Mouse (Mus musculus): ENCODE results near the gene Rai1. TPM values are rescaled to one million over a fixed set of nuclear protein-coding genes. Genes with fewer than 3 reads are reported as not detected.

The Rai1 gene
- total and polyA plus RNA-seq, 3 experiments, result 6.6 to 22.6 (median 15.4) TPM

GRCm38 (mm10) chr11:60210305-60210724 is 105.5 kb downstream of the Rai1 start (continued):
- TF ChIP-seq ZNF384 (IDR thresholded peaks at IDR 0.05; ENCODE audit: low read depth, low read length), result no peak
- peak; percentile 76 for TF ChIP-seq ELF1 (IDR thresholded peaks at IDR 0.05; ENCODE audit: low read depth, low read length)

DNA sequence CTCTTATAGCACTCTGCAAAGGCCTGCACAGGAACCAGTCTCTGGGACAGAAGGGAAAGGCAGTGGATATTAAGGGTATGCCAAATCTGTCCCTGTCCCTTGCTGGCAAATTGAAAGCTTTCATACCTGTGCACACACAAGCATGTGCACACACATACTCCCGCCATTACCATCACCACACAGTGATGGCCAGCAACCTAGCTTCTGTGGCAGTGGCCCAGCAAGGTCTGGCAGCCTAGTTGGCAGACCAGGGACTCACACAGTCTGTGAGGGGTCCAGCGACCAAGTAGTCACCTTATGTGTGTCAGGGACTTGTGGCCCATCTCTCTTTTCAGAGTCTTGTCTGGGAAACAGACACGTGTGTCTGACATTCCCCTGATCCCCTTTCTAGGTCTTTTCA is 106.3 kb downstream of the Rai1 start:
- H3K27ac ChIP-seq (ENCODE audit: insufficient read depth, low read depth), result peak overlapping the region; percentile 11; the same call in 1 of the 2 replicates
- H3K4me2 ChIP-seq (ENCODE audit: insufficient read depth, low read depth, poor library complexity, severe bottlenecking), result peak overlapping the region; percentile 70
- dilution Hi-C loops (cut with MboI; ENCODE audit: extremely low pct_ligation_motif_present, extremely low pct_unique_long_range_greater_than_20kb, low sequenced_read_pairs) (no loop called here), in situ Hi-C loops (cut with MboI; ENCODE audit: low pct_ligation_motif_present, low pct_unique_long_range_greater_than_20kb, low sequenced_read_pairs) (no loop called here)
- H3K27me3 ChIP-seq (replicated peaks), result no peaks in the 10 kb centered on the region
- TF ChIP-seq MXI1 (IDR thresholded peaks at IDR 0.05; ENCODE audit: low read depth, low read length) (peak; percentile 26; the same call in 1 of the 2 replicates), BHLHE40 (IDR thresholded peaks at IDR 0.05; ENCODE audit: low read depth, low read length) (no peak)
- H3K36me3 ChIP-seq (replicated peaks in 1 of 2; ENCODE audit: control insufficient read depth in 1 of 2, insufficient read depth in 1 of 2, low read length in 1 of 2), result peaks cover 17 to 65% of the 10 kb centered on the region in 2 experiments
- peaks cover 31 to 76% of the 10 kb centered on the region in 2 experiments for H3K4me1 ChIP-seq (ENCODE audit: control insufficient read depth in 1 of 2, insufficient read depth in 2 of 2)
- peak overlapping the region; percentile 75 for H3K9ac ChIP-seq (ENCODE audit: insufficient read depth, low read depth)
- peak overlapping the region in 1 of 3 experiments; percentile 1 for H3K4me3 ChIP-seq (replicated peaks in 1 of 3; ENCODE audit: low read depth in 2 of 3, low read length in 2 of 3, poor library complexity in 1 of 3)
- no peak for DNase-seq (ENCODE audit: extremely low read depth)
- H3K9me3 ChIP-seq (replicated peaks; ENCODE audit: low read length), result no peaks in the 10 kb centered on the region
- peaks cover 53% of the 10 kb centered on the region for H3K79me2 ChIP-seq (replicated peaks; ENCODE audit: control insufficient read depth, extremely low read depth, insufficient read depth, poor library complexity, severe bottlenecking)

- Histone ChIP-seq H3K4me2 (ENCODE audit: insufficient read depth, low read depth, poor library complexity, severe bottlenecking) (no peak overlapping the region), H3K79me2 (replicated peaks; ENCODE audit: control insufficient read depth, extremely low read depth, insufficient read depth, poor library complexity, severe bottlenecking) (peaks cover 52% of the 10 kb centered on the region), H3K27ac (ENCODE audit: insufficient read depth, low read depth) (no peak overlapping the region), H3K4me1 (ENCODE audit: control insufficient read depth in 1 of 2, insufficient read depth in 2 of 2) (peaks cover 31 to 82% of the 10 kb centered on the region in 2 experiments), H3K9ac (ENCODE audit: insufficient read depth, low read depth) (no peak overlapping the region), H3K27me3 (replicated peaks) (no peaks in the 10 kb centered on the region), H3K9me3 (replicated peaks; ENCODE audit: low read length) (no peaks in the 10 kb centered on the region), H3K4me3 (replicated peaks in 1 of 3; ENCODE audit: low read depth in 2 of 3, low read length in 2 of 3, poor library complexity in 1 of 3) (no peak overlapping the region), H3K36me3 (replicated peaks in 1 of 2; ENCODE audit: control insufficient read depth in 1 of 2, insufficient read depth in 1 of 2, low read length in 1 of 2) (peaks cover 11 to 65% of the 10 kb centered on the region in 2 experiments)
- TF ChIP-seq JUN (IDR thresholded peaks at IDR 0.05; ENCODE audit: insufficient read depth, low read depth, low read length), result no peak
- no peak for TF ChIP-seq E2F4 (IDR thresholded peaks at IDR 0.05; ENCODE audit: insufficient replicate concordance, low read depth, low read length)
- no peak for TF ChIP-seq KAT2A (IDR thresholded peaks at IDR 0.05; ENCODE audit: insufficient replicate concordance, low read length)
- no peak for TF ChIP-seq POLR2A (IDR thresholded peaks at IDR 0.05; ENCODE audit: low read depth, low read length)
- TF ChIP-seq CTCF (conservative IDR thresholded peaks at IDR 0.05 in 1 of 2, IDR thresholded peaks at IDR 0.05 in 1 of 2; ENCODE audit: low read depth in 2 of 2, low read length in 2 of 2), result no peak
- no peak for TF ChIP-seq GABPA (IDR thresholded peaks at IDR 0.05; ENCODE audit: insufficient replicate concordance, low read depth, low read length)
- no peak for TF ChIP-seq ELF1 (IDR thresholded peaks at IDR 0.05; ENCODE audit: low read depth, low read length)
- dilution Hi-C loops (cut with MboI; ENCODE audit: extremely low pct_ligation_motif_present, extremely low pct_unique_long_range_greater_than_20kb, low sequenced_read_pairs), result no loop called here
- in situ Hi-C loops (cut with MboI; ENCODE audit: low pct_ligation_motif_present, low pct_unique_long_range_greater_than_20kb, low sequenced_read_pairs), result no loop called here
- no peak for DNase-seq (ENCODE audit: extremely low read depth)
These were observed 106.9 kb downstream of the Rai1 start for GRCm38 (mm10) chr11:60211761-60212160.

GRCm38 (mm10) chr11:60213266-60213665 is 108.5 kb downstream of the Rai1 start:
- Histone ChIP-seq H3K4me1 (ENCODE audit: control insufficient read depth in 1 of 2, insufficient read depth in 2 of 2) (peaks cover 27 to 81% of the 10 kb centered on the region in 2 experiments), H3K9me3 (replicated peaks; ENCODE audit: low read length) (peaks cover 3% of the 10 kb centered on the region), H3K9ac (ENCODE audit: insufficient read depth, low read depth) (no peak overlapping the region), H3K4me2 (ENCODE audit: insufficient read depth, low read depth, poor library complexity, severe bottlenecking) (no peak overlapping the region), H3K27me3 (replicated peaks) (no peaks in the 10 kb centered on the region), H3K36me3 (replicated peaks in 1 of 2; ENCODE audit: control insufficient read depth in 1 of 2, insufficient read depth in 1 of 2, low read length in 1 of 2) (peaks cover 10 to 65% of the 10 kb centered on the region in 2 experiments), H3K79me2 (replicated peaks; ENCODE audit: control insufficient read depth, extremely low read depth, insufficient read depth, poor library complexity, severe bottlenecking) (peaks cover 48% of the 10 kb centered on the region), H3K4me3 (replicated peaks in 1 of 3; ENCODE audit: low read depth in 2 of 3, low read length in 2 of 3, poor library complexity in 1 of 3) (no peak overlapping the region), H3K27ac (ENCODE audit: insufficient read depth, low read depth) (no peak overlapping the region)
- in situ Hi-C loops (cut with MboI; ENCODE audit: low pct_ligation_motif_present, low pct_unique_long_range_greater_than_20kb, low sequenced_read_pairs) (no loop called here), dilution Hi-C loops (cut with MboI; ENCODE audit: extremely low pct_ligation_motif_present, extremely low pct_unique_long_range_greater_than_20kb, low sequenced_read_pairs) (no loop called here)
- TF ChIP-seq SIN3A (IDR thresholded peaks at IDR 0.05; ENCODE audit: low read length) (no peak), HCFC1 (IDR thresholded peaks at IDR 0.05; ENCODE audit: low read depth, low read length) (no peak), NRF1 (IDR thresholded peaks at IDR 0.05; ENCODE audit: low read depth, low read length) (no peak), SMC3 (IDR thresholded peaks at IDR 0.05; ENCODE audit: low read depth, low read length) (no peak), UBTF (IDR thresholded peaks at IDR 0.05; ENCODE audit: low read depth, low read length) (no peak), ZC3H11A (IDR thresholded peaks at IDR 0.05; ENCODE audit: low read depth, low read length) (no peak), KAT2A (IDR thresholded peaks at IDR 0.05; ENCODE audit: insufficient replicate concordance, low read length) (no peak), EP300 (IDR thresholded peaks at IDR 0.05; ENCODE audit: low read length) (no peak), RAD21 (IDR thresholded peaks at IDR 0.05; ENCODE audit: low read depth, low read length) (no peak), GABPA (IDR thresholded peaks at IDR 0.05; ENCODE audit: insufficient replicate concordance, low read depth, low read length) (no peak), PAX5 (IDR thresholded peaks at IDR 0.05; ENCODE audit: low read length) (no peak), ZNF384 (IDR thresholded peaks at IDR 0.05; ENCODE audit: low read depth, low read length) (no peak), CHD1 (IDR thresholded peaks at IDR 0.05; ENCODE audit: low read depth, low read length) (no peak), USF2 (conservative IDR thresholded peaks at IDR 0.05; ENCODE audit: low read depth, low read length) (no peak)
- DNase-seq (ENCODE audit: extremely low read depth), result no peak

Measured in CH12.LX (cell line).